Mouse (Mus musculus): ENCODE results near the gene Ndufa11. TPM values are rescaled to one million over a fixed set of nuclear protein-coding genes. Genes with fewer than 3 reads are reported as not detected.
A peak's percentile ranks its signal among the peaks of the same experiment; 100 is the strongest.

Ndufa11 gene
- polyA plus RNA-seq, 1 experiment from 2014 or later: 516 TPM

- 1% methylated on average over 53 of the region's 58 CpGs for WGBS
These were observed 47.1 kb downstream of the Ndufa11 start, which contains the start of gene Dus3l for GRCm38 (mm10) chr17:56764474-56765354. Gene Dus3l (plus strand): TSS chr17:56764757.

GRCm38 (mm10) chr17:56765431-56765830, 47.9 kb downstream of the Ndufa11 start:
- peaks cover 30% of the 10 kb centered on the region; the same call in 1 of the 2 replicates for H3K36me3 ChIP-seq (replicated peaks)
- H3K27me3 ChIP-seq (replicated peaks): peaks cover 2% of the 10 kb centered on the region; the same call in 1 of the 2 replicates
- peak; percentile 8 for ATAC-seq (replicated peaks)
- H3K4me1 ChIP-seq: peaks cover 30% of the 10 kb centered on the region
- H3K4me3 ChIP-seq: peak overlapping the region; percentile 81
- H3K4me2 ChIP-seq: peak overlapping the region; percentile 83
- H3K9me3 ChIP-seq: no peaks in the 10 kb centered on the region
- H3K27ac ChIP-seq: peak overlapping the region; percentile 98
- peak overlapping the region; percentile 74 for H3K9ac ChIP-seq
- WGBS: 53% methylated on average over 12 of the region's 12 CpGs

More at GRCm38 (mm10) chr17:56764474-56765354, 47.1 kb downstream of the Ndufa11 start, which contains the start of gene Dus3l:
- peak within 1 kb of the TSS; percentile 81 for H3K4me3 ChIP-seq
- no peaks in the 10 kb centered on the region for H3K9me3 ChIP-seq
- peak within 1 kb of the TSS; percentile 83 for H3K4me2 ChIP-seq
- peak; percentile 84 for ATAC-seq (replicated peaks)
- H3K27me3 ChIP-seq (replicated peaks): peaks cover 7% of the 10 kb centered on the region; the same call in 1 of the 2 replicates
- peak within 1 kb of the TSS; percentile 98 for H3K27ac ChIP-seq
- H3K36me3 ChIP-seq (replicated peaks): peaks cover 24% of the 10 kb centered on the region; the same call in 1 of the 2 replicates
- peak within 1 kb of the TSS; percentile 74 for H3K9ac ChIP-seq
- peaks cover 30% of the 10 kb centered on the region for H3K4me1 ChIP-seq

GRCm38 (mm10) chr17:56766631-56767405, 49.3 kb downstream of the Ndufa11 start:
- Histone ChIP-seq H3K27ac (no peak overlapping the region), H3K4me1 (peaks cover 25% of the 10 kb centered on the region), H3K4me2 (no peak overlapping the region), H3K9ac (no peak overlapping the region), H3K27me3 (replicated peaks) (no peaks in the 10 kb centered on the region), H3K4me3 (no peak overlapping the region), H3K36me3 (replicated peaks) (peaks cover 30% of the 10 kb centered on the region; the same call in 1 of the 2 replicates), H3K9me3 (no peaks in the 10 kb centered on the region)
- ATAC-seq (replicated peaks): no peak
- WGBS: 95% methylated on average over 27 of the region's 27 CpGs

- peaks cover 30% of the 10 kb centered on the region; the same call in 1 of the 2 replicates for H3K36me3 ChIP-seq (replicated peaks)
- H3K4me1 ChIP-seq: peaks cover 21% of the 10 kb centered on the region
- no peak for ATAC-seq (replicated peaks)
- H3K27me3 ChIP-seq (replicated peaks): no peaks in the 10 kb centered on the region
- H3K4me3 ChIP-seq: no peak overlapping the region
- no peak overlapping the region for H3K4me2 ChIP-seq
- WGBS: 97% methylated on average over 29 of the region's 29 CpGs
- H3K9ac ChIP-seq: no peak overlapping the region
- H3K9me3 ChIP-seq: no peaks in the 10 kb centered on the region
- H3K27ac ChIP-seq: no peak overlapping the region
These were observed 50.1 kb downstream of the Ndufa11 start for GRCm38 (mm10) chr17:56767531-56768135.

- ATAC-seq (replicated peaks): no peak
- Histone ChIP-seq H3K4me1 (peaks cover 11% of the 10 kb centered on the region), H3K27ac (no peak overlapping the region), H3K9me3 (no peaks in the 10 kb centered on the region), H3K27me3 (replicated peaks) (no peaks in the 10 kb centered on the region), H3K36me3 (replicated peaks) (peaks cover 30% of the 10 kb centered on the region; the same call in 1 of the 2 replicates), H3K9ac (no peak overlapping the region), H3K4me2 (no peak overlapping the region), H3K4me3 (no peak overlapping the region)
- WGBS: 97% methylated on average over 11 of the region's 11 CpGs
These were observed 51.4 kb downstream of the Ndufa11 start for GRCm38 (mm10) chr17:56768941-56769340.

GRCm38 (mm10) chr17:56769950-56770349, 52.4 kb downstream of the Ndufa11 start, which contains the start of gene Prr22:
Gene Prr22 (plus strand): TSS chr17:56770250.
- Histone ChIP-seq H3K4me2 (no peak within 1 kb of the TSS), H3K4me3 (no peak within 1 kb of the TSS), H3K27me3 (replicated peaks) (no peaks in the 10 kb centered on the region), H3K9me3 (no peaks in the 10 kb centered on the region), H3K27ac (no peak within 1 kb of the TSS), H3K36me3 (replicated peaks) (peaks cover 30% of the 10 kb centered on the region; the same call in 1 of the 2 replicates), H3K4me1 (peaks cover 7% of the 10 kb centered on the region), H3K9ac (no peak within 1 kb of the TSS)
- ATAC-seq (replicated peaks): no peak
- WGBS: 94% methylated on average over 5 of the region's 5 CpGs

Other genes with a start within 250 kb of the Ndufa11 start
- gene Ptprs, start 241.3 kb upstream of the Ndufa11 start, polyA plus RNA-seq (2015; fragmentation: Nextera tagmentation; extraction: Ambion mirVana): 339 and 349 TPM in 2 replicates
- not detected in 2 replicates for gene Znrf4, start 205.3 kb upstream of the Ndufa11 start, polyA plus RNA-seq (2015; fragmentation: Nextera tagmentation; extraction: Ambion mirVana)
- gene Gm20219, start 163.4 kb upstream of the Ndufa11 start, polyA plus RNA-seq (2015; fragmentation: Nextera tagmentation; extraction: Ambion mirVana): 1.4 and 2.0 TPM in 2 replicates
- gene Safb2, start 133.2 kb upstream of the Ndufa11 start, polyA plus RNA-seq (2015; fragmentation: Nextera tagmentation; extraction: Ambion mirVana): 78.4 and 86.1 TPM in 2 replicates
- gene Safb, start 132.9 kb upstream of the Ndufa11 start, polyA plus RNA-seq (2015; fragmentation: Nextera tagmentation; extraction: Ambion mirVana): 120 and 129 TPM in 2 replicates
- gene 2410015M20Rik, start 108.0 kb upstream of the Ndufa11 start, polyA plus RNA-seq (2015; fragmentation: Nextera tagmentation; extraction: Ambion mirVana): 169 and 175 TPM in 2 replicates
- 917 and 926 TPM in 2 replicates for gene Rpl36, start 104.4 kb upstream of the Ndufa11 start, polyA plus RNA-seq (2015; fragmentation: Nextera tagmentation; extraction: Ambion mirVana)
- 48.9 and 52.9 TPM in 2 replicates for gene Lonp1, start 90.9 kb upstream of the Ndufa11 start, polyA plus RNA-seq (2015; fragmentation: Nextera tagmentation; extraction: Ambion mirVana)
- 2.3 and 2.5 TPM in 2 replicates for gene Catsperd, start 89.6 kb upstream of the Ndufa11 start, polyA plus RNA-seq (2015; fragmentation: Nextera tagmentation; extraction: Ambion mirVana)
- gene Ranbp3, start 44.5 kb upstream of the Ndufa11 start, polyA plus RNA-seq (2015; fragmentation: Nextera tagmentation; extraction: Ambion mirVana): 109 and 116 TPM in 2 replicates
- 15.5 and 18.2 TPM in 2 replicates for gene Vmac, start 255 bp downstream of the Ndufa11 start, polyA plus RNA-seq (2015; fragmentation: Nextera tagmentation; extraction: Ambion mirVana)
- 4.1 and 4.6 TPM in 2 replicates for gene Nrtn, start 39.8 kb downstream of the Ndufa11 start, polyA plus RNA-seq (2015; fragmentation: Nextera tagmentation; extraction: Ambion mirVana)
- gene Dus3l, start 47.0 kb downstream of the Ndufa11 start, polyA plus RNA-seq (2015; fragmentation: Nextera tagmentation; extraction: Ambion mirVana): 100.0 and 104 TPM in 2 replicates
- gene Prr22, start 52.5 kb downstream of the Ndufa11 start, polyA plus RNA-seq (2015; fragmentation: Nextera tagmentation; extraction: Ambion mirVana): 1.4 TPM in 2 replicates
- 5.4 and 6.0 TPM in 2 replicates for gene Rfx2, start 113.2 kb downstream of the Ndufa11 start, polyA plus RNA-seq (2015; fragmentation: Nextera tagmentation; extraction: Ambion mirVana)
- gene Acsbg2, start 156.7 kb downstream of the Ndufa11 start, polyA plus RNA-seq (2015; fragmentation: Nextera tagmentation; extraction: Ambion mirVana): not detected in 2 replicates
- 0.37 and 0.49 TPM in 2 replicates for gene 1700061G19Rik, start 157.7 kb downstream of the Ndufa11 start, polyA plus RNA-seq (2015; fragmentation: Nextera tagmentation; extraction: Ambion mirVana)
- 103 and 106 TPM in 2 replicates for gene Mllt1, start 217.6 kb downstream of the Ndufa11 start, polyA plus RNA-seq (2015; fragmentation: Nextera tagmentation; extraction: Ambion mirVana)